Mouse (Mus musculus): Measurements from ENCODE around the gene Zbtb48.
"Not testable (repeated sequence)": the region's sequence is repeated elsewhere in the genome, so short reads cannot be mapped to it uniquely, and the experiment has no call there.

Gene Zbtb48

GRCm38 (mm10) chr4:152027524-152027923, at the start of gene Zbtb48:
Zbtb48 (minus strand) TSS chr4:152027671.
- in situ Hi-C loops (cut with MboI, MseI) = no loop called here

GRCm38 (mm10) chr4:152077191-152077590, 49.7 kb upstream of the Zbtb48 start:
- in situ Hi-C loops (cut with MboI, MseI) = no loop called here

- in situ Hi-C loops (cut with MboI, MseI) = loop anchor here (25.0 kb wide), 1 partner anchor 813 kb away; no protein-coding TSS in a partner anchor
These were observed 47.1 kb upstream of the Zbtb48 start for GRCm38 (mm10) chr4:152074548-152074947.

GRCm38 (mm10) chr4:152073715-152074114, 46.2 kb upstream of the Zbtb48 start:
- in situ Hi-C loops (cut with MboI, MseI) = loop anchor here (25.0 kb wide), 1 partner anchor 814 kb away; no protein-coding TSS in a partner anchor

- in situ Hi-C loops (cut with MboI, MseI) = loop anchor here (25.0 kb wide), 1 partner anchor 815 kb away; no protein-coding TSS in a partner anchor
These were observed 45.2 kb upstream of the Zbtb48 start for GRCm38 (mm10) chr4:152072655-152073054.

- in situ Hi-C loops (cut with MboI, MseI) = loop anchor here (25.0 kb wide), 1 partner anchor 815 kb away; no protein-coding TSS in a partner anchor
These were observed 44.7 kb upstream of the Zbtb48 start, which contains the start of gene Plekhg5 for GRCm38 (mm10) chr4:152072121-152072601. Plekhg5 (plus strand) TSS chr4:152072498.

- in situ Hi-C loops (cut with MboI, MseI) = loop anchor here (25.0 kb wide), 1 partner anchor 817 kb away; no protein-coding TSS in a partner anchor
These were observed 43.3 kb upstream of the Zbtb48 start for GRCm38 (mm10) chr4:152070494-152071396.

- in situ Hi-C loops (cut with MboI, MseI) = loop anchor here (25.0 kb wide), 1 partner anchor 818 kb away; no protein-coding TSS in a partner anchor
These were observed 41.8 kb upstream of the Zbtb48 start for GRCm38 (mm10) chr4:152069245-152069644.

GRCm38 (mm10) chr4:152068166-152068724, 40.8 kb upstream of the Zbtb48 start:
- in situ Hi-C loops (cut with MboI, MseI) = loop anchor here (25.0 kb wide), 1 partner anchor 819 kb away; no protein-coding TSS in a partner anchor

- in situ Hi-C loops (cut with MboI, MseI) = loop anchor here (25.0 kb wide), 1 partner anchor 820 kb away; no protein-coding TSS in a partner anchor
These were observed 39.8 kb upstream of the Zbtb48 start for GRCm38 (mm10) chr4:152067280-152067679.

- in situ Hi-C loops (cut with MboI, MseI) = loop anchor here (25.0 kb wide), 1 partner anchor 825 kb away; no protein-coding TSS in a partner anchor
These were observed 35.1 kb upstream of the Zbtb48 start for GRCm38 (mm10) chr4:152062390-152063110.

GRCm38 (mm10) chr4:152044609-152045008, 17.1 kb upstream of the Zbtb48 start:
- in situ Hi-C loops (cut with MboI, MseI) = no loop called here

- in situ Hi-C loops (cut with MboI, MseI) = no loop called here
These were observed 15.7 kb upstream of the Zbtb48 start for GRCm38 (mm10) chr4:152043171-152043570.

GRCm38 (mm10) chr4:152041924-152042641, 14.6 kb upstream of the Zbtb48 start:
- in situ Hi-C loops (cut with MboI, MseI) = no loop called here

GRCm38 (mm10) chr4:152039831-152040310, 12.4 kb upstream of the Zbtb48 start:
- in situ Hi-C loops (cut with MboI, MseI) = no loop called here

GRCm38 (mm10) chr4:152038985-152039830, 11.7 kb upstream of the Zbtb48 start, which contains the start of gene Nol9:
Nol9 (plus strand) TSS chr4:152039321.
- in situ Hi-C loops (cut with MboI, MseI) = no loop called here

GRCm38 (mm10) chr4:152038225-152038984, 10.9 kb upstream of the Zbtb48 start, which contains the start of gene Tas1r1:
Tas1r1 (minus strand) TSS chr4:152038568.
- in situ Hi-C loops (cut with MboI, MseI) = no loop called here

GRCm38 (mm10) chr4:152036464-152036863, 9.0 kb upstream of the Zbtb48 start:
- in situ Hi-C loops (cut with MboI, MseI) = not testable (repeated sequence)

GRCm38 (mm10) chr4:152032922-152033321, 5.5 kb upstream of the Zbtb48 start:
- in situ Hi-C loops (cut with MboI, MseI) = no loop called here
